Mouse (Mus musculus) hindbrain, embryonic 15.5 days (tissue): ENCODE measurements around the gene Cabcoco1. TPM values are rescaled to one million over a fixed set of nuclear protein-coding genes. Genes with fewer than 3 reads are reported as not detected.

ENCODE experiments used
- ATAC-seq: fragments of 200-750 bp; cut with Nextera tagmentation; 2 replicates; pipeline ENCODE4 v1.8.0; 2017; ENCODE audit warnings: low read depth, moderate number of reproducible peaks, moderate TSS enrichment; ENCODE audit not compliant: low FRiP score
- H3K27ac ChIP-seq: fragments of 300-500 bp; sonication (generic); replicated peaks from 2 replicates; pipeline ENCODE4 v1.5.1; 2015; ENCODE audit warnings: mild to moderate bottlenecking, inconsistent platforms
- H3K27me3 ChIP-seq: fragments of 300-500 bp; sonication (generic); 2 replicates; pipeline ENCODE4 v1.6.1; 2015; ENCODE audit warnings: control low read depth, inconsistent platforms
- H3K36me3 ChIP-seq: fragments of 300-500 bp; sonication (generic); 2 replicates; pipeline ENCODE4 v1.6.1; 2015; ENCODE audit warnings: control low read depth, inconsistent platforms
- H3K4me1 ChIP-seq: fragments of 300-500 bp; sonication (generic); replicated peaks from 2 replicates; pipeline ENCODE4 v1.6.1; 2015; ENCODE audit warnings: control low read depth, inconsistent platforms
- H3K4me2 ChIP-seq: fragments of 300-500 bp; sonication (generic); 2 replicates; pipeline ENCODE4 v1.6.1; 2015; ENCODE audit warnings: moderate library complexity, mild to moderate bottlenecking, inconsistent platforms
- H3K4me3 ChIP-seq: fragments of 300-500 bp; sonication (generic); 2 replicates; pipeline ENCODE4 v1.5.1; 2015; ENCODE audit warnings: mild to moderate bottlenecking, inconsistent platforms
- H3K9ac ChIP-seq: fragments of 300-500 bp; sonication (generic); 2 replicates; pipeline ENCODE4 v1.6.1; 2015; ENCODE audit warnings: inconsistent platforms
- H3K9me3 ChIP-seq: fragments of 300-500 bp; sonication (generic); 2 replicates; pipeline ENCODE4 v1.6.1; 2016; ENCODE audit warnings: control low read depth, inconsistent platforms
- WGBS: fragments of 180-500 bp; shearing (Covaris S2); methylation state at CpG from one replicate; pipeline ENCODE4 v1.1.7; 2015; 5-methylcytosine and 5-hydroxymethylcytosine counted together
- polyA plus RNA-seq: library from polyadenylated mRNA; unstranded; fragments of >200 nt; fragmentation: Nextera tagmentation; extraction: Ambion mirVana; gene quantifications from 2 replicates; pipeline ENCODE4 v1.2.1, GENCODE M21; 2015

The Cabcoco1 gene
- 1.7 and 3.4 TPM in 2 replicates for polyA plus RNA-seq

GRCm38 (mm10) chr10:68541139-68541942 is at the start of gene Cabcoco1:
TSS of gene Cabcoco1 (minus strand) at chr10:68541896.
- peak within 1 kb of the TSS; percentile 34 for H3K4me3 ChIP-seq
- H3K9me3 ChIP-seq = no peaks in the 10 kb centered on the region
- no peaks in the 10 kb centered on the region for H3K27me3 ChIP-seq
- ATAC-seq = peak; percentile 39
- peak within 1 kb of the TSS; percentile 56 for H3K4me2 ChIP-seq
- peak within 1 kb of the TSS; percentile 63 for H3K27ac ChIP-seq
- H3K9ac ChIP-seq = no peak within 1 kb of the TSS; the same call in 1 of the 2 replicates
- WGBS = 5% methylated on average over 17 of the region's 17 CpGs
- no peaks in the 10 kb centered on the region for H3K36me3 ChIP-seq
- H3K4me1 ChIP-seq = peaks cover 18% of the 10 kb centered on the region

- Histone ChIP-seq H3K4me2 (no peak overlapping the region), H3K9ac (no peak overlapping the region), H3K27me3 (no peaks in the 10 kb centered on the region), H3K36me3 (no peaks in the 10 kb centered on the region), H3K9me3 (no peaks in the 10 kb centered on the region), H3K4me3 (no peak overlapping the region), H3K4me1 (no peaks in the 10 kb centered on the region), H3K27ac (no peak overlapping the region)
- ATAC-seq = 0 out of 2 replicates have a peak, but pooled peaks have one; percentile 38
- 56% methylated on average over 11 of the region's 11 CpGs for WGBS
Measured at GRCm38 (mm10) chr10:68589530-68590252, 48.0 kb upstream of the Cabcoco1 start.

- no peak overlapping the region for H3K4me2 ChIP-seq
- no peak for ATAC-seq
- no peaks in the 10 kb centered on the region for H3K9me3 ChIP-seq
- H3K27me3 ChIP-seq = no peaks in the 10 kb centered on the region
- no peaks in the 10 kb centered on the region for H3K4me1 ChIP-seq
- H3K4me3 ChIP-seq = no peak overlapping the region
- H3K27ac ChIP-seq = no peak overlapping the region
- no peak overlapping the region for H3K9ac ChIP-seq
- 93% methylated on average over 4 of the region's 4 CpGs for WGBS
- H3K36me3 ChIP-seq = no peaks in the 10 kb centered on the region
Measured at GRCm38 (mm10) chr10:68587416-68588040, 45.8 kb upstream of the Cabcoco1 start.

- Histone ChIP-seq H3K9ac (no peak overlapping the region), H3K9me3 (no peaks in the 10 kb centered on the region), H3K4me1 (no peaks in the 10 kb centered on the region), H3K27me3 (no peaks in the 10 kb centered on the region), H3K4me3 (no peak overlapping the region), H3K4me2 (no peak overlapping the region), H3K27ac (no peak overlapping the region), H3K36me3 (no peaks in the 10 kb centered on the region)
- ATAC-seq = no peak
- WGBS = 76% methylated on average over 9 of the region's 9 CpGs
Measured at GRCm38 (mm10) chr10:68577321-68577720, 35.6 kb upstream of the Cabcoco1 start.

- Histone ChIP-seq H3K4me1 (no peaks in the 10 kb centered on the region), H3K9me3 (no peaks in the 10 kb centered on the region), H3K9ac (no peak overlapping the region), H3K27me3 (no peaks in the 10 kb centered on the region), H3K36me3 (no peaks in the 10 kb centered on the region), H3K27ac (no peak overlapping the region), H3K4me3 (no peak overlapping the region), H3K4me2 (no peak overlapping the region)
- ATAC-seq = no peak
Measured at GRCm38 (mm10) chr10:68568172-68568571, 26.5 kb upstream of the Cabcoco1 start.

- no peaks in the 10 kb centered on the region for H3K36me3 ChIP-seq
- H3K9ac ChIP-seq = no peak overlapping the region
- H3K27me3 ChIP-seq = no peaks in the 10 kb centered on the region
- ATAC-seq = no peak
- H3K4me1 ChIP-seq = 0 out of 2 replicates have a peak, but pooled peaks cover 3% of the 10 kb centered on the region
- no peak overlapping the region for H3K4me2 ChIP-seq
- H3K27ac ChIP-seq = no peak overlapping the region
- H3K4me3 ChIP-seq = no peak overlapping the region
- no peaks in the 10 kb centered on the region for H3K9me3 ChIP-seq
- WGBS = 48% methylated on average over 5 of the region's 5 CpGs
Measured at GRCm38 (mm10) chr10:68562344-68562743, 20.6 kb upstream of the Cabcoco1 start.

- Histone ChIP-seq H3K36me3 (no peaks in the 10 kb centered on the region), H3K9me3 (no peaks in the 10 kb centered on the region), H3K4me1 (0 out of 2 replicates have a peak, but pooled peaks cover 3% of the 10 kb centered on the region), H3K4me2 (no peak overlapping the region), H3K4me3 (no peak overlapping the region), H3K9ac (no peak overlapping the region), H3K27ac (no peak overlapping the region), H3K27me3 (no peaks in the 10 kb centered on the region)
- WGBS = 43% methylated on average over 4 of the region's 4 CpGs
- ATAC-seq = no peak
Measured at GRCm38 (mm10) chr10:68558828-68559219, 17.1 kb upstream of the Cabcoco1 start.

- H3K9me3 ChIP-seq = no peaks in the 10 kb centered on the region
- ATAC-seq = peak; percentile 74; the same call in 1 of the 2 replicates
- no peak overlapping the region for H3K4me2 ChIP-seq
- no peaks in the 10 kb centered on the region for H3K36me3 ChIP-seq
- 51% methylated on average over 13 of the region's 13 CpGs for WGBS
- 0 out of 2 replicates have a peak overlapping the region, but pooled peaks have one; percentile 41 for H3K27ac ChIP-seq
- H3K9ac ChIP-seq = no peak overlapping the region
- H3K4me3 ChIP-seq = no peak overlapping the region
- H3K4me1 ChIP-seq = 0 out of 2 replicates have a peak, but pooled peaks cover 3% of the 10 kb centered on the region
- H3K27me3 ChIP-seq = no peaks in the 10 kb centered on the region
Measured at GRCm38 (mm10) chr10:68558105-68558827, 16.6 kb upstream of the Cabcoco1 start.

GRCm38 (mm10) chr10:68553677-68554076 is 12.0 kb upstream of the Cabcoco1 start:
- Histone ChIP-seq H3K27ac (no peak overlapping the region), H3K4me1 (peaks cover 3% of the 10 kb centered on the region; the same call in 1 of the 2 replicates), H3K36me3 (no peaks in the 10 kb centered on the region), H3K4me3 (no peak overlapping the region), H3K9me3 (no peaks in the 10 kb centered on the region), H3K27me3 (no peaks in the 10 kb centered on the region), H3K4me2 (no peak overlapping the region), H3K9ac (no peak overlapping the region)
- WGBS = 96% methylated on average over 3 of the region's 3 CpGs
- no peak for ATAC-seq

GRCm38 (mm10) chr10:68552556-68552955 is 10.9 kb upstream of the Cabcoco1 start:
- WGBS = 86% methylated on average over 2 of the region's 2 CpGs
- Histone ChIP-seq H3K36me3 (no peaks in the 10 kb centered on the region), H3K27me3 (no peaks in the 10 kb centered on the region), H3K9ac (no peak overlapping the region), H3K27ac (no peak overlapping the region), H3K4me2 (no peak overlapping the region), H3K9me3 (no peaks in the 10 kb centered on the region), H3K4me1 (no peaks in the 10 kb centered on the region; the same call in 1 of the 2 replicates), H3K4me3 (no peak overlapping the region)
- no peak for ATAC-seq

GRCm38 (mm10) chr10:68551316-68551715 is 9.6 kb upstream of the Cabcoco1 start:
- H3K36me3 ChIP-seq = no peaks in the 10 kb centered on the region
- no peak for ATAC-seq
- H3K27me3 ChIP-seq = no peaks in the 10 kb centered on the region
- H3K9ac ChIP-seq = no peak overlapping the region
- WGBS = 83% methylated on average over 7 of the region's 7 CpGs
- no peak overlapping the region for H3K4me2 ChIP-seq
- no peak overlapping the region for H3K27ac ChIP-seq
- no peaks in the 10 kb centered on the region for H3K9me3 ChIP-seq
- H3K4me1 ChIP-seq = no peaks in the 10 kb centered on the region; the same call in 1 of the 2 replicates
- H3K4me3 ChIP-seq = no peak overlapping the region
